Mouse (Mus musculus) limb, embryonic 11.5 days (tissue): Measurements from ENCODE around the gene Hist1h1d. TPM values are rescaled to one million over a fixed set of nuclear protein-coding genes. Genes with fewer than 3 reads are reported as not detected.
A peak's percentile ranks its signal among the peaks of the same experiment; 100 is the strongest.
"Not testable (repeated sequence)": the region's sequence is repeated elsewhere in the genome, so short reads cannot be mapped to it uniquely, and the experiment has no call there.

Experiments
- ATAC-seq: fragments of 200-750 bp; cut with Nextera tagmentation; 2 replicates; pipeline ENCODE4 v1.8.0; 2017; ENCODE audit warnings: low read depth; ENCODE audit not compliant: insufficient number of reproducible peaks, low FRiP score, low TSS enrichment
- DNase-seq: peaks from one replicate; pipeline ENCODE4 v3.0.0-alpha.2; 2015; ENCODE audit warnings: low spot score
- H3K27ac ChIP-seq: fragments of 300-500 bp; sonication (generic); replicated peaks from 2 replicates; pipeline ENCODE4 v1.5.1; 2014; ENCODE audit warnings: low read depth, mild to moderate bottlenecking, low read length
- H3K27me3 ChIP-seq: fragments of 300-500 bp; sonication (generic); 2 replicates; pipeline ENCODE4 v1.6.1; 2014; ENCODE audit warnings: mild to moderate bottlenecking, low read length, mixed read lengths; ENCODE audit not compliant: control insufficient read depth, insufficient read depth
- H3K36me3 ChIP-seq: fragments of 300-500 bp; sonication (generic); 2 replicates; pipeline ENCODE4 v1.6.1; 2014; ENCODE audit warnings: mild to moderate bottlenecking, low read length, moderate library complexity, mixed read lengths; ENCODE audit not compliant: control insufficient read depth, insufficient read depth
- H3K4me1 ChIP-seq: fragments of 300-500 bp; sonication (generic); 2 replicates; pipeline ENCODE4 v1.6.1; 2014; ENCODE audit warnings: low read length, mixed read lengths; ENCODE audit not compliant: control insufficient read depth, insufficient read depth
- H3K4me2 ChIP-seq: fragments of 300-500 bp; sonication (generic); 2 replicates; pipeline ENCODE4 v1.6.1; 2014; ENCODE audit warnings: low read depth, mild to moderate bottlenecking, moderate library complexity; ENCODE audit not compliant: severe bottlenecking
- H3K4me3 ChIP-seq: fragments of 300-500 bp; sonication (generic); 2 replicates; pipeline ENCODE4 v1.5.1; 2014; ENCODE audit warnings: low read depth, low read length
- H3K9ac ChIP-seq: fragments of 300-500 bp; sonication (generic); 2 replicates; pipeline ENCODE4 v1.6.1; 2014; ENCODE audit warnings: mild to moderate bottlenecking, low read length
- H3K9me3 ChIP-seq: fragments of 300-500 bp; sonication (generic); 2 replicates; pipeline ENCODE4 v1.6.1; 2016; ENCODE audit warnings: low read length; ENCODE audit not compliant: control insufficient read depth
- WGBS: fragments of 180-500 bp; shearing (Covaris S2); extraction: QIAGEN DNeasy Blood & Tissue Kit; methylation state at CpG from one replicate; pipeline ENCODE4 v1.1.7; 2014; 5-methylcytosine and 5-hydroxymethylcytosine counted together
- polyA plus RNA-seq: library from polyadenylated mRNA; unstranded; fragments of >200 nt; fragmentation: Nextera tagmentation; extraction: Ambion mirVana; gene quantifications from 2 replicates; pipeline ENCODE4 v1.2.1, GENCODE M21; 2014

The Hist1h1d gene
- polyA plus RNA-seq, 1 experiment from 2014 or later, result 0.56 TPM

DNA sequence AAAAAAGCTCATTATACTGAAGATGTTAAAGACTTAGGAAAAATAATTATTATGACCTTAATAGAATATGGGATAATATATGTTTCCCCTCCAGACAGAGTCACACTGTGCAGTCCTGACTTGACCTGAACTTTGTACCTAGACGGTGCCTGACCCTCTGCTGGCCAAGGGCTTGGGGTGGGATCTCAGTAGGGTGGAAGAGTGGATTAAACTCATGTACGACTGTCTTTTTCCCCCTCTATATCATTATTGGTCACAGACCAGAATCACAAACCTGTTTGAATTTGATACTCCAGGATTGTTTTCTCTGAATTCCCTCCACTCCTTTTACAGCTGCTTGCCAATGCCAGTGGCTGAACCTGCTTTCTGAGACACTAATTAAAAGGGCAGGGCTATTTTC, 7.6 kb downstream of the Hist1h1d start:
- not testable (repeated sequence) for DNase-seq, H3K9me3 ChIP-seq, H3K36me3 ChIP-seq, H3K27me3 ChIP-seq, H3K4me1 ChIP-seq, H3K27ac ChIP-seq, H3K4me3 ChIP-seq, H3K9ac ChIP-seq, ATAC-seq
- H3K4me2 ChIP-seq, result peak overlapping the region; percentile 13; the same call in 1 of the 2 replicates
- WGBS, result 32% methylated on average over 2 of the region's 2 CpGs

DNA sequence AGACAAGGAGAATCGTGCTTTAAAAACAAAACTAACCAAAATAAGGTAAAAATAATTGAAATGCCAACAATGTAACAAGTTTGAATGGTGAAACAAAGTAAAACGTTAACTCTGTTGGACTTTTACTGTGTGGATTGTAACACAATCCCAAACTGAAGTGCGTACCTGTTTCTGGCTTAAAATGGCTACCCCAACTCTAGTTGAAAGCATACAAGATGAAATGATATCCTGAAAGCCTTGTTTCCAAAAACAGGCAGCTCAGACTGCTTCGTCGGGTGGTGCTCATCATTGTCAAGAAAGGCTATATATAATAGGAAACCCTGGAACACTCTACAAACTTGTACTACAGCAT, 8.4 kb downstream of the Hist1h1d start:
- 0% methylated on average over 2 of the region's 5 CpGs for WGBS
- peak overlapping the region; percentile 54 for H3K4me2 ChIP-seq
- DNase-seq, H3K4me1 ChIP-seq, ATAC-seq, H3K9ac ChIP-seq, H3K27me3 ChIP-seq, H3K9me3 ChIP-seq, H3K36me3 ChIP-seq: not testable (repeated sequence)
- peak overlapping the region; percentile 96 for H3K27ac ChIP-seq
- H3K4me3 ChIP-seq, result peak overlapping the region; percentile 31

DNA sequence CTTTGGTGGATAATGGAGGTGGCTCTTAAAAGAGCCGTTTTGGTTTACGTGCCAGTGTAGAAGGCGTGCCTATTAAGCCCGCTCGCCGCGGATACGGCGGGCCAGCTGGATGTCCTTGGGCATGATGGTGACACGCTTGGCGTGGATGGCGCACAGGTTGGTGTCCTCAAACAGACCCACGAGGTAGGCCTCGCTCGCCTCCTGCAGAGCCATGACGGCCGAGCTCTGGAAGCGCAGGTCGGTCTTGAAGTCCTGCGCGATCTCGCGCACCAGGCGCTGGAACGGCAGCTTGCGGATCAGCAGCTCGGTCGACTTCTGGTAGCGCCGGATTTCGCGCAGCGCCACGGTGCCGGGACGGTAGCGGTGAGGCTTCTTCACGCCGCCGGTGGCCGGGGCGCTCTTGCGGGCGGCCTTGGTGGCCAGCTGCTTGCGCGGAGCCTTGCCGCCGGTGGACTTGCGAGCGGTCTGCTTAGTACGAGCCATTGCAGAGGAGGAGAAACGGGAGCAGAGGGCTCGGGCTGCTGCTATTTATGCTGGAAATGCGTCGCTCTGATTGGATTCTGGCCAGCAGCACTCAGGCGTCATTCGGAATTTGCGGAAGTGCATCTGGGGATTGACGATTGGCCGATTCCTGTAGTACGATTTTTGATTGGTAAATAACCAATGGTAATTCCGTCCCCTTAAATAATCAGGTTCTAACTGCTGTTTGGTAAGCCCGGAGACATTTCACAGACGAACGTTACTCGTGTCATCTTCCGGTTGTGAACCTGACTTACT, 9.0 kb downstream of the Hist1h1d start, which contains the start of gene Hist1h3e:
Gene Hist1h3e (minus strand): TSS at position 487 of the 777 bp plus-strand sequence.
- H3K4me1 ChIP-seq, H3K9me3 ChIP-seq, H3K36me3 ChIP-seq, H3K27me3 ChIP-seq: not testable (repeated sequence)
- under 1% methylated on average over 42 of the region's 67 CpGs for WGBS
- peak; percentile 99 for ATAC-seq
- Histone ChIP-seq H3K4me3 (peak within 1 kb of the TSS; percentile 31), H3K4me2 (peak within 1 kb of the TSS; percentile 54), H3K27ac (peak within 1 kb of the TSS; percentile 96), H3K9ac (peak within 1 kb of the TSS; percentile 53)
- peak; percentile 96 for DNase-seq

DNA sequence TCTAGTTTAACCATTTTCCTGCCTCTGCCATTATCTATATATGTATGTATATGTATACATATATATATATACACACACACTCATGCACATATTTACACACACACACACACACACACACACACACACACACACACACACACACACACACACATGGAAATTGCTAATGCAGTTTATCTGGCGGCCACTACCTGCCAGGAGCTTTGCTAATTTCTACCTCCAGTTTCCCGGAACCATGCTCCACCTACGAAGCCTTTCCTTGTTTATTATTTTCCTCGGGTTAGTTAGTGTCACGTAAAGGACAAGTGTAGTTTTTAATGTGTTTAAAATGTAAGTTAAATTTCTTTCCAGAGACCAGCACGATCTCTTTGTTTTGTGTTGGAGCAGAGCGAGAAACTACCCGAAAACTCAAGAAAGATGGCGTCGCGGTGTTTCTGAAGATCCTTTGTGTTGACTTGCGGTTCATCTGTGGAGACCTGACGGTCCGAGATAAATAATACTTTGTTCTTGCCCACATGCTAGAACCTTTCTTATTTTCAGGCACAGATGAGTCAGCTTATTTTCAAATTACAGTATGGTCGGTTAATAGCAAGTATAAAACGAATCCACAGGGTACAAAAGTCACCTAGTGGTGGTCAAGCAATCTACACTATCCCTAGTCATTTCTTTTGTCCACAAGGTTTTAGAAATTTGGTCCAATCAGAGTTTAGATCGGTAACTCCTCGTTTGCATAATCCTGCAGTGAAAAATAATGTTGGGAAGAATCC, 9.8 kb downstream of the Hist1h1d start:
- WGBS, result 4% methylated on average over 18 of the region's 18 CpGs
- Histone ChIP-seq H3K4me3 (peak overlapping the region; percentile 18), H3K27ac (peak overlapping the region; percentile 96), H3K9ac (peak overlapping the region; percentile 53), H3K9me3 (no peaks in the 10 kb centered on the region), H3K27me3 (no peaks in the 10 kb centered on the region), H3K4me1 (no peaks in the 10 kb centered on the region), H3K4me2 (peak overlapping the region; percentile 54), H3K36me3 (no peaks in the 10 kb centered on the region)
- peak; percentile 64 for DNase-seq
- ATAC-seq, result peak; percentile 65; the same call in 1 of the 2 replicates

DNA sequence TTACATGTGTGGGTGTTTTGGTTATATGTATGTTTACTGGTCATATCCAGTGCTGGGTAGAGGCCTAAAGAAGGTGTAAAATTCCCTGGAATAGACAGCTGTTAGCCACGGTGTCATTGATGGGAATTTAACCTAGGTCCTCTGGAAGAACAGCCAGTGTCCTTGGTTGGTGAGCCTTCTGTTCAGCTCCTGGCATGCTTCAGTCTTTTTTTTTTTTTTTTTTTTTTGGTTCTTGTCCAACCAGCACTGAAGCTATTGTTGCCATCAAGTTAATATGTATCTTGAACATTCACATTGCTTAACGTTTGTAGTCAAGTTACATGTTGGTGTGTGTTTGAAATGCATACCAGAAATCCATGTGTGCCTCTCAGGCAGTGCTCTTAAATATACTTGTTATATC, 11.4 kb downstream of the Hist1h1d start:
- H3K36me3 ChIP-seq, result no peaks in the 10 kb centered on the region
- ATAC-seq, result no peak
- H3K27me3 ChIP-seq, result no peaks in the 10 kb centered on the region
- H3K4me1 ChIP-seq, result no peaks in the 10 kb centered on the region
- WGBS, result 91% methylated on average over 2 of the region's 2 CpGs
- no peak overlapping the region for H3K4me3 ChIP-seq
- no peak for DNase-seq
- H3K9ac ChIP-seq, result no peak overlapping the region
- no peak overlapping the region for H3K4me2 ChIP-seq
- H3K27ac ChIP-seq, result peak overlapping the region; percentile 96; the same call in 1 of the 2 replicates
- H3K9me3 ChIP-seq, result no peaks in the 10 kb centered on the region

DNA sequence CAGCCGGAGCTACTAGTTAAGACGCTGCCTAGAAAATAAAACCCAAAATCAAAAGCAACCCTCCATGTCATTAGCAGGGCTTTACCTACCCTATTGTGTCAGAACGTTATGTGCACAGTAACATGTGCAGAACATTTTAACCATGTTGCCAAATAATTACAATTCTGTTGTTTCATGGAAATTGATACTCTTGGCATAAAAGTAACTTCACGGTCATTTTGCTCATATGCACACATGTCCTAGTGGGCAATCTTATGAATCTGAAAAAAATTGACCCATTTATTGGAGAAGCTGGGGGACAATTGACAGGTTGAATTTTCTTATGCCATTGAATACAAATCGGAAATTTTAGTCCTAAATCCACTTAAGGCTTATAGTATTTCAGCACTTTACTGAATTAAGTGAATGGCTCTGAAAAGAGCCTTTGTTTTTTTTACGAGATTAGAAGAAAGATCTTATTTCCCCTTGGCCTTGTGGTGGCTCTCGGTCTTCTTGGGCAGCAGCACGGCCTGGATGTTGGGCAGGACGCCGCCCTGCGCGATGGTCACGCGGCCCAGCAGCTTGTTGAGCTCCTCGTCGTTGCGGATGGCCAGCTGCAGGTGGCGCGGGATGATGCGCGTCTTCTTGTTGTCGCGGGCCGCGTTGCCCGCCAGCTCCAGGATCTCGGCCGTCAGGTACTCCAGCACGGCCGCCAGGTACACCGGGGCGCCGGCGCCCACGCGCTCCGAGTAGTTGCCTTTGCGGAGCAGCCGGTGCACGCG, 17.4 kb downstream of the Hist1h1d start:
- H3K4me1 ChIP-seq, H3K9me3 ChIP-seq, H3K36me3 ChIP-seq, ATAC-seq, H3K27me3 ChIP-seq: not testable (repeated sequence)
- peak overlapping the region; percentile 95 for H3K27ac ChIP-seq
- H3K4me3 ChIP-seq, result peak overlapping the region; percentile 26
- H3K9ac ChIP-seq, result peak overlapping the region; percentile 62
- peak; percentile 46 for DNase-seq
- WGBS, result 1% methylated on average over 19 of the region's 41 CpGs
- H3K4me2 ChIP-seq, result peak overlapping the region; percentile 47

DNA sequence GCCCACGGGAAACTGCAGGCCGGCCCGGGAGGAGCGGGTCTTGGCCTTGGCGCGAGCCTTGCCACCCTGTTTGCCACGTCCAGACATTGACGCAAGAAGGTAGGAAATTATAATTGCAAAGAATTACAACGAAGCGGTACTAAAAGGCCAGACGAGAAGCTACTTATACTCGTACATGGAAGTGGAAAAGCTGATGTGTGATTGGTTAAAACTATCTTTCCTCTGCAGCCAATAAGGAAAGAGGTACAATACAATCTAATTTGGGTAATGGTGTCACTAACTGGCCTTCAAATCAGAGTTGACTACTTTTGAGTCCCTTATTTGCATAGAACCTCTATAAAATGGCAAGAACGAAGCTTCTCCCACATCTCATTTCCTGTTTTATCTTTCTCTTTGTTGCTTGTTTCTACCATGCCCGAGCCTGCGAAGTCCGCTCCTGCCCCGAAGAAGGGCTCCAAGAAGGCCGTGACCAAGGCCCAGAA, 18.0 kb downstream of the Hist1h1d start, which contains the start of the genes Hist1h2ae and Hist1h2bg:
Gene Hist1h2ae (minus strand): TSS at position 199 of the 482 bp plus-strand sequence.
Gene Hist1h2bg (plus strand): TSS at position 375 of the 482 bp plus-strand sequence.
- H3K9ac ChIP-seq, result peak within 1 kb of the TSS; percentile 71
- whole genome bisulfite sequencing, result under 1% methylated on average over 18 of the region's 18 CpGs
- DNase-seq (peak; percentile 78), ATAC-seq (peak; percentile 93)
- peak within 1 kb of the TSS; percentile 32 for H3K4me3 ChIP-seq
- peak within 1 kb of the TSS; percentile 80 for H3K4me2 ChIP-seq
- H3K27me3 ChIP-seq, result no peaks in the 10 kb centered on the region
- peak within 1 kb of the TSS; percentile 95 for H3K27ac ChIP-seq
- H3K9me3 ChIP-seq, result no peaks in the 10 kb centered on the region
- 0 out of 2 replicates have a peak, but pooled peaks cover 3% of the 10 kb centered on the region for H3K4me1 ChIP-seq
- no peaks in the 10 kb centered on the region for H3K36me3 ChIP-seq
